ENCODE assay signal across 1 mouse cellular context in genomic region chr2:157957707-157958108, GRCm38 (mm10).
TF ChIP-seq lines count a peak whose summit lies in the region.

No protein-coding gene starts in this region.

TF ChIP-seq in CH12.LX, 34 proteins besides CTCF, POLR2A, EP300 and RAD21 (continued from another document):
- TF ChIP-seq POLR2AphosphoS2 (IDR thresholded peaks at IDR 0.05; ENCODE audit: low read depth, low read length) (no peak), MAZ (IDR thresholded peaks at IDR 0.05; ENCODE audit: low read depth, low read length) (no peak), SMC3 (IDR thresholded peaks at IDR 0.05; ENCODE audit: low read depth, low read length) (no peak), UBTF (IDR thresholded peaks at IDR 0.05; ENCODE audit: low read depth, low read length) (no peak), RCOR1 (conservative IDR thresholded peaks at IDR 0.05; ENCODE audit: low read depth, low read length) (0 out of 2 replicates have a peak, but pooled peaks have one; percentile 18), USF2 (conservative IDR thresholded peaks at IDR 0.05; ENCODE audit: low read depth, low read length) (no peak), ELF1 (IDR thresholded peaks at IDR 0.05; ENCODE audit: low read depth, low read length) (no peak; the same call in 1 of the 2 replicates), MYC (IDR thresholded peaks at IDR 0.05; ENCODE audit: low read depth, low read length) (no peak), USF1 (IDR thresholded peaks at IDR 0.05; ENCODE audit: low read depth, low read length) (no peak), IRF4 (IDR thresholded peaks at IDR 0.05; ENCODE audit: low read depth, low read length) (no peak), MEF2A (IDR thresholded peaks at IDR 0.05; ENCODE audit: borderline replicate concordance, low read depth, low read length) (peak; percentile 48; the same call in 1 of the 2 replicates), ZC3H11A (IDR thresholded peaks at IDR 0.05; ENCODE audit: low read depth, low read length) (no peak), MAFK (IDR thresholded peaks at IDR 0.05; ENCODE audit: insufficient replicate concordance, low read length) (0 out of 2 replicates have a peak, but pooled peaks have one; percentile 26), GABPA (IDR thresholded peaks at IDR 0.05; ENCODE audit: insufficient replicate concordance, low read depth, low read length) (no peak), E2F4 (IDR thresholded peaks at IDR 0.05; ENCODE audit: insufficient replicate concordance, low read depth, low read length) (no peak), MXI1 (IDR thresholded peaks at IDR 0.05; ENCODE audit: low read depth, low read length) (no peak), TCF12 (IDR thresholded peaks at IDR 0.05; ENCODE audit: low read depth, low read length) (no peak), NRF1 (IDR thresholded peaks at IDR 0.05; ENCODE audit: low read depth, low read length) (no peak), ZMIZ1 (IDR thresholded peaks at IDR 0.05; ENCODE audit: low read depth, low read length) (no peak), ZKSCAN1 (IDR thresholded peaks at IDR 0.05; ENCODE audit: borderline replicate concordance, low read depth, low read length) (no peak), ETS1 (conservative IDR thresholded peaks at IDR 0.05; ENCODE audit: low read depth, low read length) (peak; percentile 48), KAT2A (IDR thresholded peaks at IDR 0.05; ENCODE audit: insufficient replicate concordance, low read length) (no peak), TBP (conservative IDR thresholded peaks at IDR 0.05; ENCODE audit: low read depth, low read length) (no peak), NELFE (IDR thresholded peaks at IDR 0.05; ENCODE audit: low read depth, low read length) (no peak), ZNF384 (IDR thresholded peaks at IDR 0.05; ENCODE audit: low read depth, low read length) (peak; percentile 95), HCFC1 (IDR thresholded peaks at IDR 0.05; ENCODE audit: low read depth, low read length) (no peak), CHD1 (IDR thresholded peaks at IDR 0.05; ENCODE audit: low read depth, low read length) (no peak), JUN (IDR thresholded peaks at IDR 0.05; ENCODE audit: insufficient read depth, low read depth, low read length) (no peak), PAX5 (IDR thresholded peaks at IDR 0.05; ENCODE audit: low read length) (no peak), SIN3A (IDR thresholded peaks at IDR 0.05; ENCODE audit: low read length) (no peak; the same call in 1 of the 2 replicates), CHD2 (IDR thresholded peaks at IDR 0.05; ENCODE audit: low read length) (no peak)
